Mouse (Mus musculus): ENCODE measurements at regions not wholly inside any gene's neighbourhood (a gene's known extent, or its start where the extent isn't known, plus 50 kb on each side); places are given as distances from the start of the nearest gene placed in this dataset.
A peak's percentile ranks its signal among the peaks of the same experiment; 100 is the strongest.

- no peak for DNase-seq (ENCODE audit: inconsistent ontology term)
Observed at GRCm38 (mm10) chr17:40455920-40456319, 63.9 kb upstream of the Esp8 start.

DNA sequence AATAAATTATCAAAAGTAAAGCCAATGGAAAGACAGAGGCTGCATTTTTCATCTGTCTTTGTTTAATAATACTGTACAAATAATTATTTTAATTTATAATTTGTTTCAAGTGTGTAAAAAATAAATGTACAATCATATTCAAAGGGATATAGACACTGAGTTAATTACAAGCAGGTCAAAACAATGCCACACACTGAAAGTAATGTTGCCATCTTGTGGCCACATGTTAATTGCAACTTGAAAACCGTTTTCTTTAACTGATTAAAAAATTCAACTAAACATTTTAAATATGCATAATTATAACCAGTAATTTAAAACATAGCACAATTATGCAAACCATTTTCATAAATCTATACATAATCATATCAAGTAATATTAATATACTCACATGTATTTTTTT, 89.4 kb upstream of the Esp8 start:
- peak; percentile 4 for DNase-seq (ENCODE audit: inconsistent ontology term)

- DNase-seq (ENCODE audit: inconsistent ontology term) = no peak
Observed at GRCm38 (mm10) chr17:40418651-40419050, 99.6 kb upstream of the Crisp1 start.

GRCm38 (mm10) chr17:40384567-40384966, 65.6 kb upstream of the Crisp1 start:
- DNase-seq (ENCODE audit: inconsistent ontology term) = no peak

DNA sequence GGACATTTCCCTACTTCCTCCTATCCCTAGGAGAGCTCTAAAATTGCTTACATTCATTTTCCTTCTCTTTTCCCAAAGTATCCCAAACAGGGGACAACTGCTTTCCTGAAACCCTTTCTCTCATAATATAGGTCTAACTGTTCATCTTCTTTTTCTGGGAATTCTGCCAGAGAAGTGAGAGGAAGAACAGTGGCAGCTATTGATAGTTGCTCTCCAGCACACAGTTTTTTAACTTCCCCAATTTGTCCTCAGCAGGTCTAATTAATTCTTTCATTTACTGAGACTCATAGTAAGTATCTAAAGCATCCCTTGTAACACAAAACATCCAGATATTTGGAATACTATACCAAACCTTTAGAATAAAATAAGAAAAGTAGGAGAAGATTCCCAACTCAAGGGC, 53.7 kb upstream of the Crisp1 start:
- no peak for DNase-seq (ENCODE audit: inconsistent ontology term)
